Mouse (Mus musculus): Measurements from ENCODE around the gene Zswim1. TPM values are rescaled to one million over a fixed set of nuclear protein-coding genes. Genes with fewer than 3 reads are reported as not detected.
"Not testable (repeated sequence)": the region's sequence is repeated elsewhere in the genome, so short reads cannot be mapped to it uniquely, and the experiment has no call there.

The Zswim1 gene
- polyA plus RNA-seq, 1 experiment from 2014 or later, result 17.4 TPM

DNA sequence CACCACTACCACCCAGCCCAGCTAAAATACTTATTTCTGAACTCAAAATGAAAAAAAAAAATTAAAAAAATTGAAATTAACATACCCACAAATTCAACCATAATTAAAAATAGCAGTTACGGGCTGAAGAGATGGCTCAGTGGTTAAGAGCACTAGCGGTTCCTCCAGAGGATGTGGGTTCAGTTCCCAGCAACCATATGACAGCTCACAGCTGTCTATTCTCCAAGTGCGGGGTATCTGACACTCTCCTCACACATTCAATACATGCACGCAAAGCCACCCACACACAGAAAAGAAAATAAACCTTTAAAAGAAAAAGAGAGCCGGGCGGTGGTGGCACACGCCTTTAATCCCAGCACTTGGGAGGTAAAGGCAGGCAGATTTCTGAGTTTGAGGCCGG is 27.6 kb downstream of the Zswim1 start:
- 77% methylated on average over 8 of the region's 8 CpGs for WGBS
- no peak for ATAC-seq (replicated peaks; ENCODE audit: low FRiP score, low TSS enrichment, low read depth)

DNA sequence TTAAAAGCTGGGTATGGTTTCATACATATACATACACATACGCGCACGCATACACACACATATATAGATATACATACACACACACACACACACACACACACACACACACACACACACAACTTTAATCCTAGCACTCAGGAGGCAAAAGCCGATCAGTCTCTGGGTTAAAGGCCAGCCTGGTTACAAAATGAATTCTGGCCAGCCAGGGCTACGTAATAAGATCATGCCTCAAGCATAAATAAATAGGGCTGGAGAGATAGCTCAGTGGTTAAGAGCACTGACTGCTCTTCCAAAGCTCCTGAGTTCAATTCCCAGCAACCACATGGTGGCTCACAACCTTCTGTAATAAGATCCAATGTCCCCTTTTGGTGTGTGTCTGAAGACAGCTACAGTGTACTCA is 33.1 kb downstream of the Zswim1 start:
- peaks cover 19% of the 10 kb centered on the region; the same call in 1 of the 2 replicates for H3K4me1 ChIP-seq (replicated peaks; ENCODE audit: control insufficient read depth, insufficient read depth, low read length)
- H3K4me2 ChIP-seq (ENCODE audit: low read length); H3K27ac ChIP-seq (ENCODE audit: low read depth); H3K9ac ChIP-seq (ENCODE audit: low read length); H3K9me3 ChIP-seq (ENCODE audit: control insufficient read depth, low read length); DNase-seq (ENCODE audit: low spot score); H3K36me3 ChIP-seq (ENCODE audit: control insufficient read depth, insufficient read depth, low read length); H3K4me3 ChIP-seq (ENCODE audit: low read depth, low read length); ATAC-seq (replicated peaks; ENCODE audit: low FRiP score, low TSS enrichment, low read depth): not testable (repeated sequence)
- WGBS, result 85% methylated on average over 5 of the region's 5 CpGs
- peaks cover 33% of the 10 kb centered on the region for H3K27me3 ChIP-seq (replicated peaks; ENCODE audit: control insufficient read depth, insufficient read depth, low read length)

More for the DNA sequence above, 27.6 kb downstream of the Zswim1 start:
- no peak for DNase-seq (ENCODE audit: low spot score)
- Histone ChIP-seq H3K4me3 (ENCODE audit: low read depth, low read length) (no peak overlapping the region), H3K27ac (ENCODE audit: low read depth) (no peak overlapping the region), H3K4me1 (replicated peaks; ENCODE audit: control insufficient read depth, insufficient read depth, low read length) (no peaks in the 10 kb centered on the region), H3K36me3 (ENCODE audit: control insufficient read depth, insufficient read depth, low read length) (no peaks in the 10 kb centered on the region), H3K9me3 (ENCODE audit: control insufficient read depth, low read length) (no peaks in the 10 kb centered on the region), H3K4me2 (ENCODE audit: low read length) (no peak overlapping the region), H3K9ac (ENCODE audit: low read length) (no peak overlapping the region), H3K27me3 (replicated peaks; ENCODE audit: control insufficient read depth, insufficient read depth, low read length) (no peaks in the 10 kb centered on the region; the same call in 1 of the 2 replicates)

DNA sequence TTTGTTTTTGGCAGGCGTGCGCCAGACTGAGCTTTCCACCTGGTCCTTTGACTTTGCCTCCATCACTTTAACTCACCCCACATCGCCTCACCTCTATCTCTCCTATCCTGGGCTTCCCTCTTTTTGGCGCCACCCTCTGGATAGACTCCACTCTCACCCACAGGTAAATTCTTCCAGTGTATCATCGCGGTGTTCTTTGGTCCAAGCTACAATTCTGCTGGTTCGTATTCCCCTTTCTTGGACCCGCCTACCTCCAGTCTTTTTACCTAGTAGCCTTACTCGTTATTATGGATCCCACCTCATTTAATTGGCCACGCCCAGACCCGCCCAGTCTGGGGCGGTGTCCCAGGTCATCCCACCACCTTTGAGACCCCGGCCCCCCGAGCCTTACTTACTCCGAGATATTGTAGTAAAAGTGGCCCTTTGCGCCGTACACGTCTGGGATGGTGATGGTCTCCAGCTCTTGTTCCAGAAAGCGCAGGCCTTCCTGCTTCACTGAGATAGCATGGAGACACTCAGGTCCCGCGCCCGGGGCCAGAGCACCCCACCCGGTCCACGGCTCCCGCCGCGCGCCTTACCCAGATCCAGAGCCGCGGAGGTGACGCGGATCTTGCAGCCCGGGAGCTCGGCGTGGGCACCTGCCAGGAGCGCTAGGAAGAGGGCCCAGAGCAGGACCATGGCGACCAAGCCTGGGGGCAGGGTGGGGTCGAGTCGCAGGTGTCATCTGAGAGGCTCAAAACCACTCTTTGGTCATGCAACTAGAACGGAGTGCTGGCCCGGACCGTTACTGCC is 34.0 kb downstream of the Zswim1 start:
- no peaks in the 10 kb centered on the region for H3K9me3 ChIP-seq (ENCODE audit: control insufficient read depth, low read length)
- H3K4me3 ChIP-seq (ENCODE audit: low read depth, low read length), result peak overlapping the region; percentile 58
- H3K9ac ChIP-seq (ENCODE audit: low read length), result peak overlapping the region; percentile 12; the same call in 1 of the 2 replicates
- 2% methylated on average over 42 of the region's 42 CpGs for WGBS
- H3K27me3 ChIP-seq (replicated peaks; ENCODE audit: control insufficient read depth, insufficient read depth, low read length), result peaks cover 33% of the 10 kb centered on the region
- ATAC-seq (replicated peaks; ENCODE audit: low FRiP score, low TSS enrichment, low read depth) (peak; percentile 29; the same call in 1 of the 2 replicates), DNase-seq (ENCODE audit: low spot score) (no peak)
- H3K4me2 ChIP-seq (ENCODE audit: low read length), result peak overlapping the region; percentile 96
- no peak overlapping the region for H3K27ac ChIP-seq (ENCODE audit: low read depth)
- peaks cover 20% of the 10 kb centered on the region; the same call in 1 of the 2 replicates for H3K4me1 ChIP-seq (replicated peaks; ENCODE audit: control insufficient read depth, insufficient read depth, low read length)
- no peaks in the 10 kb centered on the region for H3K36me3 ChIP-seq (ENCODE audit: control insufficient read depth, insufficient read depth, low read length)

DNA sequence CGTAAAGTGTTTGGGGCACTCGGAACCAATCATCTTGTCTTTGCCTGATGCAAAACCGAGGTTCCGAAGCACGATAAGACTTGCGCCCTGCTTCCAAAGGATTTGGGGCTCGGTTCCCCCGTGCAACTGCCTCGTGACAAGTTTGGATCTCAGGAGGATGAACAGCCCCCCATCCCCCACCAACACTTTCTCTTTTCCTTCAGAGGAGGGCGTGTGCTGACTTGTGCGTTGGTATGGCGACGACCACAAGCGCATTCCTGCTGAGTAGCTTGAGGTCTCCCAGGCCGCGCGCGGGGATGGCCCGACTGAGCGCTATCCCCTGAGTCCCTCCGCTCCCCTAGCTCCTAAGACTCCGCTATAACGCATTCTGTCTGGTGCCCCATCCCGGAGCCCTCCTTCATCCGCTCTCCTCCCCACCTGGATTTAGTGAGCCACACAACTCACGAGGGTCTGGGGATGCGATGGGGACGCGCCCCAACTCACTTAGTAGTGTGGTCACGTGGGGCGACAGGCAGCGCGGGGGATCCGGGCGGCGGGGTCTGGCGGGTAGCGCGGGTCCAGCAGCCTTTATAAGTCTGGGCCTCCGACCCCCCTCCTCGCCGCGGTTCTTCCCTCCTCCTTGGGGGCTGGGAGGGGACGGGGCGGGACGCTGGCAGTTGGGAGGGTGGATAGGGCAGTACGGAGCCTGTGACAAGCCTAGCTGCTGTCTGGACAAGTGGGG is 34.8 kb downstream of the Zswim1 start, which contains the start of gene Pltp:
Pltp (minus strand) TSS at position 611 of the 721 bp plus-strand sequence.
- peak within 1 kb of the TSS; percentile 48 for H3K9ac ChIP-seq (ENCODE audit: low read length)
- H3K27ac ChIP-seq (ENCODE audit: low read depth), result no peak within 1 kb of the TSS; the same call in 1 of the 2 replicates
- H3K27me3 ChIP-seq (replicated peaks; ENCODE audit: control insufficient read depth, insufficient read depth, low read length), result peaks cover 33% of the 10 kb centered on the region
- H3K9me3 ChIP-seq (ENCODE audit: control insufficient read depth, low read length), result no peaks in the 10 kb centered on the region
- H3K4me3 ChIP-seq (ENCODE audit: low read depth, low read length), result peak within 1 kb of the TSS; percentile 58
- H3K4me2 ChIP-seq (ENCODE audit: low read length), result peak within 1 kb of the TSS; percentile 96
- ATAC-seq (replicated peaks; ENCODE audit: low FRiP score, low TSS enrichment, low read depth) (peak; percentile 70), DNase-seq (ENCODE audit: low spot score) (peak; percentile 77)
- H3K4me1 ChIP-seq (replicated peaks; ENCODE audit: control insufficient read depth, insufficient read depth, low read length), result peaks cover 27% of the 10 kb centered on the region; the same call in 1 of the 2 replicates
- no peaks in the 10 kb centered on the region for H3K36me3 ChIP-seq (ENCODE audit: control insufficient read depth, insufficient read depth, low read length)
- WGBS, result under 1% methylated on average over 47 of the region's 47 CpGs

DNA sequence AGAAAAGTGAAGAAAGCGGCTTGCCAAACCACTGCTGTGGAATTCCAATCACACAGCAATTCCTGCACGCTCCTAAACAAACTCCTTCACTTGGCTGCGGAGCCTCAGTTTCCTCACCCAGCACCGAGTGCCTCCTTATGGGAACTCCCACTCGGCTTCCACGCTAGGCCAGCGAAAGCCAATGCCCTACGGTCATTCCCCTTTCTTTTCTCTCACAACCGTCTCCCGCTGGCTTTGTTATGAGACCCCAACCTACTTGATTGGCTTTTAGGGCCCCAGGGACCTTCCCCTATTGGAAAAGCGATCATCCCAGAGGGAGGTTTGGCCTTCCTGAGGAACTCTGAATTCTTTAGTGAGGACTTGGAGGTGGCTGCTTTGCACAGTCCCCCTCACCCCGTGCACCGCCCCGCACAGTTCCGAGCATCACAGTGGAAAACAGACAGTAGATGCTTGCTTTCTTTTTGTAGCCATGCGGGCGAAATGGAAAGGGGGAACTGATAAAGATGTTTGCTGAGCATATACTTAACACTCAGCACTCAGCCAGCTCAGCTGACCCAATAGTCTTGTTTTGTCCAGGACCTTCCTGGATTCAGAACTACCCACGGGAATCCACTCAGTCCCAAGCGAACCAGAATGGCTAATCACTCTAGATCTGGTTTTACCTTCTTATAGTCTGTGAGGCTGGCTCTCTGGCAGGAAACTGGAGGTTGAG is 35.5 kb downstream of the Zswim1 start:
- peak overlapping the region; percentile 48 for H3K9ac ChIP-seq (ENCODE audit: low read length)
- no peaks in the 10 kb centered on the region for H3K9me3 ChIP-seq (ENCODE audit: control insufficient read depth, low read length)
- H3K4me3 ChIP-seq (ENCODE audit: low read depth, low read length), result peak overlapping the region; percentile 58
- H3K4me2 ChIP-seq (ENCODE audit: low read length), result peak overlapping the region; percentile 96
- ATAC-seq (replicated peaks; ENCODE audit: low FRiP score, low TSS enrichment, low read depth) (no peak), DNase-seq (ENCODE audit: low spot score) (no peak)
- no peaks in the 10 kb centered on the region for H3K36me3 ChIP-seq (ENCODE audit: control insufficient read depth, insufficient read depth, low read length)
- peaks cover 31% of the 10 kb centered on the region; the same call in 1 of the 2 replicates for H3K4me1 ChIP-seq (replicated peaks; ENCODE audit: control insufficient read depth, insufficient read depth, low read length)
- 10% methylated on average over 19 of the region's 19 CpGs for WGBS
- H3K27me3 ChIP-seq (replicated peaks; ENCODE audit: control insufficient read depth, insufficient read depth, low read length), result peaks cover 33% of the 10 kb centered on the region
- no peak overlapping the region for H3K27ac ChIP-seq (ENCODE audit: low read depth)

DNA sequence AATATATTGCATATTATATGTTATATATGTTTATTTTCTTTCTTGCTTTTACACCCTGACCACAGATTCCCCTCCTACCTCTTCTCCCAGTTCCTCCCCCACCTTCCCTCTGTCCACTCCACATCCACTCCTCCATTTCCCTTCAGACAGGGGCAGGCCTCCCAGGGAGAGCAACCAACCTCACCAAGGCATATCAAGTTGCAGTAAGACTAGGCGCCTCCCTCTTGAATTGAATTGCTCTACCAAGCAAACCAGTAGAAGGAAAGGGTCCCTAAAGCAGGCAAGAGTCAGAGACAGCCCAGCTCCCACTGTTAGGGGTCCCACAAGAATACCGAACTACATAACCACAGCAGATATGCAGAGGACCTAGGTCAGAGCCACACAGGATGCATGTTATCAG is 36.7 kb downstream of the Zswim1 start:
- no peak for ATAC-seq (replicated peaks; ENCODE audit: low FRiP score, low TSS enrichment, low read depth)
- no peak overlapping the region for H3K4me2 ChIP-seq (ENCODE audit: low read length)
- H3K4me1 ChIP-seq (replicated peaks; ENCODE audit: control insufficient read depth, insufficient read depth, low read length), result peaks cover 31% of the 10 kb centered on the region; the same call in 1 of the 2 replicates

DNA sequence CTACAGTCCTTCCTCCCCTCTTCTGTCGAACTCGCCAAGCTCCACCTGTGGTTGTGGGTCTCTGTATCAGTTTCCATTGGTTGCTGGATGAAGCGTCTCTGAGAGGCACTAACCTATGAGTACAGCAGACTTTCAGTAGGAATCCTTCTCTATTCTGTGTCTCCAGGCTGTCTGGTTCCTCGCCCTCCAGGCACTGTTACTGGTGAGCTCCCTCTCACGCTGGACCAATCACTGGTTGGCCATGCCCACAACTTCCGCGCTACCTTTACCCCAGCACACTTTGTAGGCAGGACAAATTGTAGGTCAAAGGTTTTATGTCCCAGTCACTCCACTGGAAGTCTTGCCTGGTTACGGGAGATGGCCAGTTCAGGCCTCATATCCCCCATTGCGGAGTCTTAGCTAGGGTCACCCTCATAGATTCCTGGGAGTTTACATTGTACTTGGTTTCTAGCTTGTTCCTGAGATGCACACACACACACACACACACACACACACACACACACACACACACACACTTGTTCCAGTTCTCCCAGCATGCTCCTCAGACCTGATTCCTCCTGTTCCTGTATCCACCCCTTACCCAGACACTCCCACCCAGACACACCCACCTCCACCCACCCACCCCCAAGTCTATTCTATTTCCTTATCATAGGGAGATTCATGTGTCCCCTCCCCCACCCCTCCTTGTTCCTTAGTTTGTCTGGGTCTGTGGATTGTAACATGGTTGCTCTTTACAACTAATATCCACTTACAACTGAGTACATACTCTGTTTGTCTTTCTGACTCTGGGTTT is 37.4 kb downstream of the Zswim1 start:
- Histone ChIP-seq H3K4me3 (ENCODE audit: low read depth, low read length) (no peak overlapping the region), H3K9ac (ENCODE audit: low read length) (no peak overlapping the region), H3K27ac (ENCODE audit: low read depth) (no peak overlapping the region), H3K9me3 (ENCODE audit: control insufficient read depth, low read length) (no peaks in the 10 kb centered on the region), H3K4me1 (replicated peaks; ENCODE audit: control insufficient read depth, insufficient read depth, low read length) (peaks cover 31% of the 10 kb centered on the region; the same call in 1 of the 2 replicates), H3K4me2 (ENCODE audit: low read length) (no peak overlapping the region), H3K27me3 (replicated peaks; ENCODE audit: control insufficient read depth, insufficient read depth, low read length) (peaks cover 33% of the 10 kb centered on the region), H3K36me3 (ENCODE audit: control insufficient read depth, insufficient read depth, low read length) (no peaks in the 10 kb centered on the region)
- ATAC-seq (replicated peaks; ENCODE audit: low FRiP score, low TSS enrichment, low read depth), result no peak
- DNase-seq (ENCODE audit: low spot score), result no peak
- 55% methylated on average over 9 of the region's 9 CpGs for WGBS

More for the DNA sequence above, 36.7 kb downstream of the Zswim1 start:
- Histone ChIP-seq H3K9me3 (ENCODE audit: control insufficient read depth, low read length) (no peaks in the 10 kb centered on the region), H3K9ac (ENCODE audit: low read length) (no peak overlapping the region), H3K4me3 (ENCODE audit: low read depth, low read length) (no peak overlapping the region), H3K36me3 (ENCODE audit: control insufficient read depth, insufficient read depth, low read length) (no peaks in the 10 kb centered on the region), H3K27ac (ENCODE audit: low read depth) (no peak overlapping the region), H3K27me3 (replicated peaks; ENCODE audit: control insufficient read depth, insufficient read depth, low read length) (peaks cover 33% of the 10 kb centered on the region)
- no peak for DNase-seq (ENCODE audit: low spot score)
- 47% methylated on average over 2 of the region's 2 CpGs for WGBS
